Mouse (Mus musculus): ENCODE data around the gene Ttc39d. TPM values are rescaled to one million over a fixed set of nuclear protein-coding genes. Genes with fewer than 3 reads are reported as not detected.
"Not testable (repeated sequence)": the region's sequence is repeated elsewhere in the genome, so short reads cannot be mapped to it uniquely, and the experiment has no call there.

The Ttc39d gene
- polyA plus RNA-seq, 1 experiment: 174 TPM

- H3K36me3 ChIP-seq (ENCODE audit: control insufficient read depth, insufficient read depth, low read length): no peaks in the 10 kb centered on the region
- no peak overlapping the region for H3K4me3 ChIP-seq (ENCODE audit: control insufficient read depth, low read depth, low read length)
- no peak for TF ChIP-seq CTCF (IDR thresholded peaks at IDR 0.05; ENCODE audit: control insufficient read depth, insufficient read depth, insufficient replicate concordance, low read depth, low read length)
- no peak for TF ChIP-seq POLR2A (IDR thresholded peaks at IDR 0.05; ENCODE audit: control insufficient read depth, low read depth, low read length)
- H3K27me3 ChIP-seq (ENCODE audit: control insufficient read depth, insufficient read depth, low read length): no peaks in the 10 kb centered on the region
- H3K4me1 ChIP-seq (ENCODE audit: control insufficient read depth, insufficient read depth, low read length): peaks cover 2% of the 10 kb centered on the region
- no peak overlapping the region for H3K27ac ChIP-seq (ENCODE audit: control insufficient read depth, insufficient read depth, low read depth, low read length)
Measured at GRCm38 (mm10) chr17:80221890-80222628, 14.8 kb downstream of the Ttc39d start.

GRCm38 (mm10) chr17:80223829-80224228 is 16.6 kb downstream of the Ttc39d start:
- H3K27ac ChIP-seq (ENCODE audit: control insufficient read depth, insufficient read depth, low read depth, low read length): peak overlapping the region; percentile 63

GRCm38 (mm10) chr17:80224326-80225116 is 17.3 kb downstream of the Ttc39d start, which contains the start of gene Gemin6:
Gene Gemin6, plus strand, starts transcription at chr17:80224441.
- TF ChIP-seq CTCF (IDR thresholded peaks at IDR 0.05; ENCODE audit: control insufficient read depth, insufficient read depth, insufficient replicate concordance, low read depth, low read length): no peak
- peak; percentile 94 for TF ChIP-seq POLR2A (IDR thresholded peaks at IDR 0.05; ENCODE audit: control insufficient read depth, low read depth, low read length)
- Histone ChIP-seq H3K4me3 (ENCODE audit: control insufficient read depth, low read depth, low read length) (peak within 1 kb of the TSS; percentile 94), H3K27me3 (ENCODE audit: control insufficient read depth, insufficient read depth, low read length) (no peaks in the 10 kb centered on the region), H3K4me1 (ENCODE audit: control insufficient read depth, insufficient read depth, low read length) (peaks cover 2% of the 10 kb centered on the region), H3K27ac (ENCODE audit: control insufficient read depth, insufficient read depth, low read depth, low read length) (peak within 1 kb of the TSS; percentile 84), H3K36me3 (ENCODE audit: control insufficient read depth, insufficient read depth, low read length) (peaks cover 1% of the 10 kb centered on the region; the same call in 1 of the 2 replicates)

More at GRCm38 (mm10) chr17:80223829-80224228, 16.6 kb downstream of the Ttc39d start:
- Histone ChIP-seq H3K36me3 (ENCODE audit: control insufficient read depth, insufficient read depth, low read length) (no peaks in the 10 kb centered on the region), H3K4me1 (ENCODE audit: control insufficient read depth, insufficient read depth, low read length) (peaks cover 2% of the 10 kb centered on the region), H3K4me3 (ENCODE audit: control insufficient read depth, low read depth, low read length) (peak overlapping the region; percentile 94), H3K27me3 (ENCODE audit: control insufficient read depth, insufficient read depth, low read length) (no peaks in the 10 kb centered on the region)
- TF ChIP-seq CTCF (IDR thresholded peaks at IDR 0.05; ENCODE audit: control insufficient read depth, insufficient read depth, insufficient replicate concordance, low read depth, low read length): no peak
- no peak for TF ChIP-seq POLR2A (IDR thresholded peaks at IDR 0.05; ENCODE audit: control insufficient read depth, low read depth, low read length)

DNA sequence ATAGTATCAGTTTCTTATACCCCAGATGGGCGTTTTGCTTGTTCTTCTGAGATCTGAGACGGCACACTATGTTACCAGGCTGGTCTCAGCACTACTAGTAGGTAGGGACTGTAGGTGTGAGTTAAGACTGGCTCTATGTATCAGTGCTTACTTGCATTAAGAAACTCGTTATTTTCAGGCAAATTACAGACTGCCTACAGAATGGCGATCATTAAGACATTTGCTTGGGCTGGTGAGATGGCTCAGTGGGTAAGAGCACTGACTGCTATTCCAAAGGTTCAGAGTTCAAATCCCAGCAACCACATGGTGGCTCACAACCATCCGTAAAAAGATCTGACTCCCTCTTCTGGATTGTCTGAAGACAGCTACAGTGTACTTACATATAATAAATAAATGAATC is 17.9 kb downstream of the Ttc39d start:
- H3K4me3 ChIP-seq (ENCODE audit: control insufficient read depth, low read depth, low read length); H3K27me3 ChIP-seq (ENCODE audit: control insufficient read depth, insufficient read depth, low read length); H3K36me3 ChIP-seq (ENCODE audit: control insufficient read depth, insufficient read depth, low read length); H3K27ac ChIP-seq (ENCODE audit: control insufficient read depth, insufficient read depth, low read depth, low read length); H3K4me1 ChIP-seq (ENCODE audit: control insufficient read depth, insufficient read depth, low read length): not testable (repeated sequence)

DNA sequence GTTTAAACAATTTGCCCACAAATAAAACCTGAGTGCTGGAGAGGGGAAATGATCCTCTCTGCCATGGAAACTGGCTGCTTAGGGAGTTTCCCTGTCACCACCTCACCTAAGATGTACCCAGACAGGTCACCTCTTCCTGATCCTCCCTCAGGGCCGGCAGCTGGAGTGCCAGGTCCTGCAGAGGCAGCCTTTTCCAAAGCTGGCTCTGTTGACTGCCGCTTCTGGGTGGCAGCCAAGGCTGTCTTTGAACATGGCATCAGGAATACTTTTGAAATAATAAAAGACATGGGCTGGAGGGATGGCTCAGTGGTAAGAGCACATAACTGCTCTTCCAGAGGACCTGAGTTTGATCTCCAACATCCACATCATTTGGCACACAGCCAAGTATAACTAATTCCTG is 22.1 kb downstream of the Ttc39d start:
- Histone ChIP-seq H3K27me3 (ENCODE audit: control insufficient read depth, insufficient read depth, low read length) (no peaks in the 10 kb centered on the region), H3K4me1 (ENCODE audit: control insufficient read depth, insufficient read depth, low read length) (no peaks in the 10 kb centered on the region), H3K27ac (ENCODE audit: control insufficient read depth, insufficient read depth, low read depth, low read length) (no peak overlapping the region), H3K36me3 (ENCODE audit: control insufficient read depth, insufficient read depth, low read length) (peaks cover 1% of the 10 kb centered on the region), H3K4me3 (ENCODE audit: control insufficient read depth, low read depth, low read length) (no peak overlapping the region)
- TF ChIP-seq POLR2A (IDR thresholded peaks at IDR 0.05; ENCODE audit: control insufficient read depth, low read depth, low read length): no peak
- no peak for TF ChIP-seq CTCF (IDR thresholded peaks at IDR 0.05; ENCODE audit: control insufficient read depth, insufficient read depth, insufficient replicate concordance, low read depth, low read length)

- Histone ChIP-seq H3K27me3 (ENCODE audit: control insufficient read depth, insufficient read depth, low read length) (no peaks in the 10 kb centered on the region), H3K36me3 (ENCODE audit: control insufficient read depth, insufficient read depth, low read length) (peaks cover 1% of the 10 kb centered on the region), H3K27ac (ENCODE audit: control insufficient read depth, insufficient read depth, low read depth, low read length) (no peak overlapping the region), H3K4me3 (ENCODE audit: control insufficient read depth, low read depth, low read length) (no peak overlapping the region), H3K4me1 (ENCODE audit: control insufficient read depth, insufficient read depth, low read length) (no peaks in the 10 kb centered on the region)
- TF ChIP-seq CTCF (IDR thresholded peaks at IDR 0.05; ENCODE audit: control insufficient read depth, insufficient read depth, insufficient replicate concordance, low read depth, low read length): no peak
- TF ChIP-seq POLR2A (IDR thresholded peaks at IDR 0.05; ENCODE audit: control insufficient read depth, low read depth, low read length): no peak
Measured at GRCm38 (mm10) chr17:80233844-80234243, 26.6 kb downstream of the Ttc39d start.

DNA sequence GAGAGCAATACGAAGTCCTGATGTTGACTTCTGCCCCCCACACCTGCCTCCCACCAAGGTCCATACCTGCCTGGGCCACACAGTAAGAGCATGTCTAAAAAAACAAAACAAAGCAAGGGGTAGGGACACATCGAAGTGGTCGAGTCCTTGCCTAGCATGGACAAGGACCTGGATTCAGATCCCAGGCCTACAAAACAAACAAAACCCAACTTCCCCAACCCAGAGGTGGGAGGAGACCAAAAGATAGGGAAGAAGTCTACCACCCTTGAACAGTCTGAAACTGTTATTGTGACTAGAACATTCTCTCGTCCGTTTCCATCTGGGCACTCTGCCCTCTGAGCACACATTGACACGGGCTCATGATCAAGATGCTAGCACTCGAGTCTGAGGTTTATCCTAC is 27.1 kb downstream of the Ttc39d start:
- Histone ChIP-seq H3K36me3 (ENCODE audit: control insufficient read depth, insufficient read depth, low read length) (peaks cover under 1% of the 10 kb centered on the region), H3K27me3 (ENCODE audit: control insufficient read depth, insufficient read depth, low read length) (no peaks in the 10 kb centered on the region), H3K4me1 (ENCODE audit: control insufficient read depth, insufficient read depth, low read length) (no peaks in the 10 kb centered on the region), H3K4me3 (ENCODE audit: control insufficient read depth, low read depth, low read length) (no peak overlapping the region), H3K27ac (ENCODE audit: control insufficient read depth, insufficient read depth, low read depth, low read length) (no peak overlapping the region)
- TF ChIP-seq CTCF (IDR thresholded peaks at IDR 0.05; ENCODE audit: control insufficient read depth, insufficient read depth, insufficient replicate concordance, low read depth, low read length): no peak
- no peak for TF ChIP-seq POLR2A (IDR thresholded peaks at IDR 0.05; ENCODE audit: control insufficient read depth, low read depth, low read length)

Data from testis, adult 2 months (tissue).